Mouse (Mus musculus): ENCODE data around the gene Laptm5. TPM values are rescaled to one million over a fixed set of nuclear protein-coding genes. Genes with fewer than 3 reads are reported as not detected.

Laptm5 gene
- total RNA-seq, 1 experiment from 2014 or later: 420 TPM

- ATAC-seq (replicated peaks; ENCODE audit: insufficient number of reproducible peaks, low FRiP score, low TSS enrichment, poor library complexity, severe bottlenecking): no peak
Observed at GRCm38 (mm10) chr4:130893688-130894087, 19.2 kb upstream of the Laptm5 start.

GRCm38 (mm10) chr4:130895701-130896100 lies 17.2 kb upstream of the Laptm5 start:
- no peak for ATAC-seq (replicated peaks; ENCODE audit: insufficient number of reproducible peaks, low FRiP score, low TSS enrichment, poor library complexity, severe bottlenecking)

- peak; percentile 71 for ATAC-seq (replicated peaks; ENCODE audit: insufficient number of reproducible peaks, low FRiP score, low TSS enrichment, poor library complexity, severe bottlenecking)
Observed at GRCm38 (mm10) chr4:130896372-130896771, 16.6 kb upstream of the Laptm5 start.

GRCm38 (mm10) chr4:130899383-130899781 lies 13.5 kb upstream of the Laptm5 start:
- peak; percentile 55 for ATAC-seq (replicated peaks; ENCODE audit: insufficient number of reproducible peaks, low FRiP score, low TSS enrichment, poor library complexity, severe bottlenecking)

- ATAC-seq (replicated peaks; ENCODE audit: insufficient number of reproducible peaks, low FRiP score, low TSS enrichment, poor library complexity, severe bottlenecking): peak; percentile 20; the same call in 1 of the 2 replicates
Observed at GRCm38 (mm10) chr4:130899782-130900427, 13.0 kb upstream of the Laptm5 start.

- ATAC-seq (replicated peaks; ENCODE audit: insufficient number of reproducible peaks, low FRiP score, low TSS enrichment, poor library complexity, severe bottlenecking): no peak
Observed at GRCm38 (mm10) chr4:130900746-130901145, 12.2 kb upstream of the Laptm5 start.

- ATAC-seq (replicated peaks; ENCODE audit: insufficient number of reproducible peaks, low FRiP score, low TSS enrichment, poor library complexity, severe bottlenecking): peak; percentile 68
Observed at GRCm38 (mm10) chr4:130902289-130902781, 10.6 kb upstream of the Laptm5 start.

GRCm38 (mm10) chr4:130905025-130905424 lies 7.9 kb upstream of the Laptm5 start:
- ATAC-seq (replicated peaks; ENCODE audit: insufficient number of reproducible peaks, low FRiP score, low TSS enrichment, poor library complexity, severe bottlenecking): no peak

GRCm38 (mm10) chr4:130905882-130906281 lies 7.0 kb upstream of the Laptm5 start:
- no peak for ATAC-seq (replicated peaks; ENCODE audit: insufficient number of reproducible peaks, low FRiP score, low TSS enrichment, poor library complexity, severe bottlenecking)

- ATAC-seq (replicated peaks; ENCODE audit: insufficient number of reproducible peaks, low FRiP score, low TSS enrichment, poor library complexity, severe bottlenecking): no peak
Observed at GRCm38 (mm10) chr4:130906296-130906695, 6.6 kb upstream of the Laptm5 start.

GRCm38 (mm10) chr4:130907200-130908069 lies 5.5 kb upstream of the Laptm5 start:
- ATAC-seq (replicated peaks; ENCODE audit: insufficient number of reproducible peaks, low FRiP score, low TSS enrichment, poor library complexity, severe bottlenecking): no peak

GRCm38 (mm10) chr4:130908133-130908532 lies 4.8 kb upstream of the Laptm5 start:
- no peak for ATAC-seq (replicated peaks; ENCODE audit: insufficient number of reproducible peaks, low FRiP score, low TSS enrichment, poor library complexity, severe bottlenecking)

- no peak for ATAC-seq (replicated peaks; ENCODE audit: insufficient number of reproducible peaks, low FRiP score, low TSS enrichment, poor library complexity, severe bottlenecking)
Observed at GRCm38 (mm10) chr4:130909167-130909874, 3.6 kb upstream of the Laptm5 start.

GRCm38 (mm10) chr4:130910666-130911065 lies 2.3 kb upstream of the Laptm5 start:
- no peak for ATAC-seq (replicated peaks; ENCODE audit: insufficient number of reproducible peaks, low FRiP score, low TSS enrichment, poor library complexity, severe bottlenecking)

GRCm38 (mm10) chr4:130912626-130913025 lies 299 bp upstream of the Laptm5 start:
- no peak for ATAC-seq (replicated peaks; ENCODE audit: insufficient number of reproducible peaks, low FRiP score, low TSS enrichment, poor library complexity, severe bottlenecking)

- 0 out of 2 replicates have a peak, but pooled peaks have one; percentile 0 for ATAC-seq (replicated peaks; ENCODE audit: insufficient number of reproducible peaks, low FRiP score, low TSS enrichment, poor library complexity, severe bottlenecking)
Observed at GRCm38 (mm10) chr4:130913511-130913910, 586 bp downstream of the Laptm5 start.

GRCm38 (mm10) chr4:130914011-130914410 lies 1.1 kb downstream of the Laptm5 start:
- ATAC-seq (replicated peaks; ENCODE audit: insufficient number of reproducible peaks, low FRiP score, low TSS enrichment, poor library complexity, severe bottlenecking): peak; percentile 61

- no peak for ATAC-seq (replicated peaks; ENCODE audit: insufficient number of reproducible peaks, low FRiP score, low TSS enrichment, poor library complexity, severe bottlenecking)
Observed at GRCm38 (mm10) chr4:130914527-130914926, 1.6 kb downstream of the Laptm5 start.

- ATAC-seq (replicated peaks; ENCODE audit: insufficient number of reproducible peaks, low FRiP score, low TSS enrichment, poor library complexity, severe bottlenecking): no peak
Observed at GRCm38 (mm10) chr4:130915006-130915667, 2.2 kb downstream of the Laptm5 start.
